Mouse (Mus musculus): Measurements from ENCODE around the gene Cntn6.

Gene Cntn6

DNA sequence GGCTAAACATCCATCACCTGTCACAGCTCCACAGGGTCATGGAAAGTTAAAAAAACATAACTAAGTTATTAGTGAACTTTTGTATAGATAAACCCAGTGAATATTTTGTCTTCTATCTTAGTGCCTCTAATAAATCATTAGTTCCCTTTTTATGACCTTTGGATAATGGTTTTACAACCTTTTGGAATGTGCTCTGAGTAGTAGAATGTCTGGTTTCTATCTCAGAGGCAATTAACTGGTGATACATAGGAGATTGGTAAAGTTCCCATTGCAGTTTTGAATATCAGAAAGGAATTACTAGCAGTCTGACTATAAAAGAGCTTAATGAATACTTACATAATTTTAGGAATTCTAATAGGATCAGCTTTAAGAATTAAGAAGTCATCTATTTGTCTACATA is 265.5 kb downstream of the Cntn6 start:
- DNase-seq (ENCODE audit: low spot score) = no peak

GRCm38 (mm10) chr6:104761226-104761625 is 268.6 kb downstream of the Cntn6 start:
- no peak for DNase-seq (ENCODE audit: low spot score)

DNA sequence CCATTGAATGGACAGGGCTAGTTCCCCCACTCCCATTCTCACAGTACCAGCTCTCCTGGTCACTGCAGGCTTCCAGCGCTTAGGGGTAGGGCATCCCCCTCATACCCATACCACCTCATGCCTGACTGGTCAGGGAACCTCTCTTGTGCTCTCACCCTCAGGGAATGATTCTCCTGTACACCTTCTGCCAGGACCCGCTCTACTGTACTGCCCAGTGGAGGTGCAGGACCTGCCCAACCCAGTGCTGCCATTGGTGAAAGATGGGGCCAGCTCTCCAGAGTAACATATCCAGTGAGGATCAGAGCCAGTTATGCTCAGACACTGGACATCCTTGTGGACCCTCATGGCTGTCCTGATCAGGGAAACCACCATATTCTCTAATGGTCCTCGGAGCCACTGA is 291.3 kb downstream of the Cntn6 start:
- no peak for DNase-seq (ENCODE audit: low spot score)

DNA sequence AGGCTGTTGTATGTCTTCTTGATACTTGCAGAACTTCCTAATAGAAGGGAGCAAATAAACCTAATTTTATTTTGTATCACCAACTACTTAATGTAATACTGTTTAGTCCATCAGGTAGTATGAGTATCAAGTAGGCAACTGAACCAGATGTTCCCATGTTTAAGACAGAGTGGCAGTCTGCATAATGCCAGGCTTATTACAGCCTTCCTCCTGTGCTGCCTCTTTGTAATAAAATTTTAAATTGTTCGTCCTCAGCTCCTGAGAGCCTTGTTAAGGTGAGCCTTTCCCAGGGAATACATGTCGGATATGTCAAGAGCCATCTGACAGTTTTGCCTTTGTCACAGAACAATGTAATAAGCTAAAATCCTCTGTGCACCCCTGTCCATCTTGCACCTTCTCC is 294.9 kb downstream of the Cntn6 start:
- no peak for DNase-seq (ENCODE audit: low spot score)

GRCm38 (mm10) chr6:104808526-104808925 is 315.9 kb downstream of the Cntn6 start:
- peak; percentile 9 for DNase-seq (ENCODE audit: low spot score)

- no peak for DNase-seq (ENCODE audit: low spot score)
These were observed 323.0 kb downstream of the Cntn6 start for GRCm38 (mm10) chr6:104815610-104816009.

- no peak for DNase-seq (ENCODE audit: low spot score)
These were observed 387.1 kb downstream of the Cntn6 start for GRCm38 (mm10) chr6:104879711-104880110.

- peak; percentile 47 for DNase-seq (ENCODE audit: low spot score)
These were observed 391.4 kb downstream of the Cntn6 start for GRCm38 (mm10) chr6:104884021-104884420.

DNA sequence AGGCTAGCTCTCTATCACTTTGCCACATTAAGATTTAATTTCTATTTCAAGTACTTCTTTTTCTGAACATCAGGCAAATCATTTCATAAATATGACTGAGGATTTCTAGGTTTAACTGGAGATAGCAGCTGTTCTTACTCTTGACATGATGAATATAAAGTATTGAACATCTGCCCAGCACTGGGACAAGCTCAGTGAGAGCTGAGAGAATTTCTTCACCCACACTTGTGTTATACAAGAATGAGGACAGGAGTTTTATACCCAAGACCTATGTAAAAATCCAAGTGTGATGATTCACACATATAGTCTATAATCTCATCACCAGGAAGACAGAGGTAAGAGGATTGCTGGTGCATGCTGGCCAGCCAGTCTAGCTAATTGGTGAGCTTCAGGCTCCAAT is 393.2 kb downstream of the Cntn6 start:
- DNase-seq (ENCODE audit: low spot score) = no peak

GRCm38 (mm10) chr6:104891071-104891470 is 398.5 kb downstream of the Cntn6 start:
- DNase-seq (ENCODE audit: low spot score) = no peak
